Mouse (Mus musculus): ENCODE results near the gene Tmem119. TPM values are rescaled to one million over a fixed set of nuclear protein-coding genes. Genes with fewer than 3 reads are reported as not detected.
"Not testable (repeated sequence)": the region's sequence is repeated elsewhere in the genome, so short reads cannot be mapped to it uniquely, and the experiment has no call there.

The Tmem119 gene
- polyA plus RNA-seq, 1 experiment from 2014 or later, result 28.8 TPM

DNA sequence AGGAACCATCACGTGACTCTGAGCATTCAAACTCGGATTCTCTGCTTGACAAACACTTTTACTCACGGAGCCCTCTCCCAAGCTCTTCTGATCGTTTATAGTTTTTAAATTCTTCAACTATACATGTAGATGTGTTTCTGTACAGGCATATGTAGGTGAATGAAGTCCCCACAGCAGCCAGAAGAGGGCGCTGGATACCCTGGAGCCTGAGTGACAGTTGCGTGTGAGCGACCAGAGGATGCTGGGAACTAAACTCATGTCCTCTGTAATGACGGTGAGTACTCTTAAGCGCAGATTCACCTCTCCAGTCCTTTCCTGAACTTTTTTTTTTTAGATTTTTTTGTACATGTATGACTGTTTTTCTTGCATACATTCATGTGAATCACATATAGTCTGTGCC lies 13.3 kb upstream of the Tmem119 start:
- Histone ChIP-seq H3K4me3 (no peak overlapping the region), H3K27me3 (ENCODE audit: poor library complexity, severe bottlenecking) (peaks cover 13% of the 10 kb centered on the region), H3K36me3 (replicated peaks) (no peaks in the 10 kb centered on the region), H3K4me1 (peaks cover 28% of the 10 kb centered on the region), H3K27ac (no peak overlapping the region), H3K9me3 (peaks cover 13% of the 10 kb centered on the region; the same call in 1 of the 2 replicates)
- 25% methylated on average over 9 of the region's 9 CpGs for WGBS
- DNase-seq (ENCODE audit: extremely low spot score, low spot score), result no peak

DNA sequence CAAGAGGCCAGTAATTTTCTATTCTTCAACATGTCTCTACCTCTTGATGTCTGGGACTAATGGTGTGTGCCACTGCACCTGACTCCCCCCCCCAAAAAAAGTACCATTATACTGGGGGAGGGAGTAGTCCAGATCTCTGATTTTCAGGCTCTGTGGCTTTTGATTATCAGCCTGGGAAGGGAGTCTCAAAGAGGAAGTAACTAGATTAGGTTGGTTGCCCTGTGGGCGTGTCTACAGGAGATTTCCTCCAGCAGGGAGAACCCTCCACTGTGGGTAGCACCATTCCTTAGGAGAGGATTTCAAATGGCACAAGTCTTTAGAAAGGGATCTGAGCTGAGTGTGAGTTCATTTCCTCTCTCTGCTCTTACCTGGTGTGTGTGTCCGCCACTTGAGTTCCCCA lies 12.3 kb upstream of the Tmem119 start:
- peaks cover 31% of the 10 kb centered on the region for H3K4me1 ChIP-seq
- no peak overlapping the region for H3K4me3 ChIP-seq
- no peak overlapping the region for H3K27ac ChIP-seq
- H3K36me3 ChIP-seq (replicated peaks), result no peaks in the 10 kb centered on the region
- peaks cover 13% of the 10 kb centered on the region for H3K27me3 ChIP-seq (ENCODE audit: poor library complexity, severe bottlenecking)
- peaks cover 13% of the 10 kb centered on the region; the same call in 1 of the 2 replicates for H3K9me3 ChIP-seq
- DNase-seq (ENCODE audit: extremely low spot score, low spot score), result no peak
- WGBS, result 96% methylated on average over 2 of the region's 2 CpGs

DNA sequence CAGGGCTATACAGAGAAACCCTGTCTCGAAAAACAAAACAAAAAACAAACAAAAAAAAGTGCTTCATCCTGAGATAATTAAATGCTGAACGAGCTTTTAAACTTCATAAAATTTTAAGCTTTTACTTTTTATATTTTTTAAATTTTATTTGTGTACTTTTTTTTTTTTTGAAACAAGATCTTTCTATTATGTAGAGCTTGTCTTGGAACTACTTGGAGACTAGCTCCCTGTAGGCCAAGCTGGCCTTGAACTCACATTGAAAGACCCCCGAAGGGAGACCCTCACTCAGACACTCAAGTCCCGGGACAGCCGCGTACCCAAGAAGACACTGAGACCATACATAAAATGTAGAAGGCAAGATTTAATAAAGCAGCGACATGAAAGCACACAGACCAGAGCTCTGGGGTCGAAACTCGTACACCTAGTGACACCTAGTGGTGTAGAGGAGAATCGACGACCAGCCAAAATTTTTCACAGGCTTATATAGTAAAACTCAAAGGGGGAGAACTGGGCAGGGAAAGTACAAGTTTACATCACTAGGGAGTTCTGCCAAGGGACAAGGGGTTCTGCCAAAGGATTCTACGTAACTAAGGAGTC lies 11.6 kb upstream of the Tmem119 start:
- not testable (repeated sequence) for H3K27ac ChIP-seq; H3K36me3 ChIP-seq (replicated peaks); H3K4me3 ChIP-seq; DNase-seq (ENCODE audit: extremely low spot score, low spot score)
- Histone ChIP-seq H3K4me1 (peaks cover 38% of the 10 kb centered on the region), H3K27me3 (ENCODE audit: poor library complexity, severe bottlenecking) (peaks cover 13% of the 10 kb centered on the region), H3K9me3 (peaks cover 13% of the 10 kb centered on the region; the same call in 1 of the 2 replicates)
- WGBS, result 25% methylated on average over 11 of the region's 12 CpGs

DNA sequence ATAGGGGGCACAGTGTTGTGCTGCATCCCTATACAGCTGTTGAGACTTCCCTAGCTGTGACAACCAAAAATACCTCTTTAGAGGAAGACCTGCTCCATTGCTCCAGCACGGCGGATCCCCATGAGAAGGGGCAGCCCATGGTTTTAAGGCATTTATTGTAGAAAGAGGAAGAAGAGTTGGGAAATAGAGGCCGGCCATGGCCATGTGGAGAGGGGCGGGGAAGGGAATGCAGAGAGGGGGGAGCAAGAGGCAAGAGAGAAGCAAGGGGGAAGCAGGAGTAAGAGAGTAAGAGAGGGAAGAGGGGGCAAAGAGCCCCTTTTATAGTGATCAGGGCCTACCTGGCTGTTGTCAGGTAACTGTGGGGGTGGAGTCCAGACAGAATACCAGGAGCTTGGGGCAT lies 9.8 kb upstream of the Tmem119 start:
- Histone ChIP-seq H3K36me3 (replicated peaks) (no peaks in the 10 kb centered on the region), H3K4me1 (peaks cover 36% of the 10 kb centered on the region), H3K9me3 (peaks cover 13% of the 10 kb centered on the region; the same call in 1 of the 2 replicates), H3K27ac (no peak overlapping the region), H3K4me3 (no peak overlapping the region), H3K27me3 (ENCODE audit: poor library complexity, severe bottlenecking) (peaks cover 12% of the 10 kb centered on the region)
- DNase-seq (ENCODE audit: extremely low spot score, low spot score), result no peak
- WGBS, result 92% methylated on average over 4 of the region's 4 CpGs

DNA sequence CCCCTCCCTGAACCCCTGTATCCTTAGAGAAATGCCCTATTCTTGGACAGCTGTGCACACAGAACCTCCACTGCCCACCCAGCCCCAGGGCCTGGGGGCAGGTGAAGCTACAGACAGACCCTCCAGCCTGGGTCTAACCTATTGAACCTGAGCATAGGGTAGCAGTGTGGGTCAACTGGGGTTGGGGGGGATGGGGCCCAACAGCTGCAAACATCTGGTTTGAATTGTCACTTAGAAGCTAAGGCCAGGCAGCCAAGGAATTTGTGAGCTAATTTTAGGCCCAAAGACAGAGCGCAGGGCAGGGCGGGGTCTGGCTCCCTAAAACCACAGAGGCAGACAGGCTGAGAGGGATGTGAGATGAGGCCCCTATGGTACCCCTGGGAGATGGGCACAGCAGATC lies 7.9 kb upstream of the Tmem119 start:
- 64% methylated on average over 2 of the region's 2 CpGs for WGBS
- Histone ChIP-seq H3K4me1 (peaks cover 37% of the 10 kb centered on the region), H3K36me3 (replicated peaks) (no peaks in the 10 kb centered on the region), H3K27ac (peak overlapping the region; percentile 60), H3K9me3 (peaks cover 13% of the 10 kb centered on the region; the same call in 1 of the 2 replicates), H3K27me3 (ENCODE audit: poor library complexity, severe bottlenecking) (no peaks in the 10 kb centered on the region), H3K4me3 (no peak overlapping the region)
- no peak for DNase-seq (ENCODE audit: extremely low spot score, low spot score)

DNA sequence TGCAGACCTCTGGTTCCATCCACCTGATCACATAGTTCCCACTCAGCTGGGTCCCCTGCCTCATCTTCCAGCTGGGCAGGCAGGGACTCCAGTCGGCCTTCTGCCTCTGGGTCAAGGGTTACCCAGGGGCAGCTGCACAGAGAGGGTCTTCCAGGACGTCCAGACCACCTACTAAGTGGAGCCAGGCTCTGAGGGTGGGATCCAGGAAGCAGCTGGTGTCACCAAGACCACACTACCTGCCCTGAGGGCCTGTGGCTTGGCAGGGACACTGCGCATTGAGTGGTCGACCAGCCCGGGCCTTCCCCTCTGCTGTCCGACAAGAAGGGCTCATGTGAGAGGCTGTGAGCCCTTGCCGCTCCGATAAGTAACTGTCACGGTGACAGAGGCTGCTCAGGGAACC lies 7.4 kb upstream of the Tmem119 start:
- Histone ChIP-seq H3K27me3 (ENCODE audit: poor library complexity, severe bottlenecking) (no peaks in the 10 kb centered on the region), H3K36me3 (replicated peaks) (no peaks in the 10 kb centered on the region), H3K4me3 (no peak overlapping the region), H3K27ac (peak overlapping the region; percentile 60), H3K4me1 (peaks cover 37% of the 10 kb centered on the region), H3K9me3 (peaks cover 13% of the 10 kb centered on the region; the same call in 1 of the 2 replicates)
- WGBS, result 51% methylated on average over 9 of the region's 9 CpGs
- no peak for DNase-seq (ENCODE audit: extremely low spot score, low spot score)

DNA sequence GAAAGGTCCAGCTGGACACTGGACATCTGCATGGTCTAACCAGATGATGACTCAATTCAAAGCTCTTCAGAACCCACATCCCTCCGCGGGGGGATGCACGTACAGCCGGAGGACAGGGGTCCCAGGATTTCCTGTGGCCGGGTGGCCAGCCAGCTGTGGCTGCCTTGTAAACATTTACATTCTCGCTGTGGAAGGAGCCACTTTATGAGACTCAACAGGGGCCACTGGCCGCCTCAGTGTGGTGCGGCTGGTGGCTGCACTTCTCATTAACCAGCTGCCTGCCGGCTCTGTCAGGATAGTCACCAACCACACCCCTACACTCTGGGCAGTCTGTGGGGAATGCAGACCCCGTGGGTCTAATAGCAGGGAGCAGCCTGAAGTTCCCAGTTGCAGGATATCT lies 6.1 kb upstream of the Tmem119 start:
- 49% methylated on average over 10 of the region's 10 CpGs for WGBS
- Histone ChIP-seq H3K4me1 (peaks cover 37% of the 10 kb centered on the region), H3K27ac (no peak overlapping the region), H3K9me3 (peaks cover 10% of the 10 kb centered on the region; the same call in 1 of the 2 replicates), H3K4me3 (no peak overlapping the region), H3K36me3 (replicated peaks) (no peaks in the 10 kb centered on the region), H3K27me3 (ENCODE audit: poor library complexity, severe bottlenecking) (no peaks in the 10 kb centered on the region)
- no peak for DNase-seq (ENCODE audit: extremely low spot score, low spot score)

DNA sequence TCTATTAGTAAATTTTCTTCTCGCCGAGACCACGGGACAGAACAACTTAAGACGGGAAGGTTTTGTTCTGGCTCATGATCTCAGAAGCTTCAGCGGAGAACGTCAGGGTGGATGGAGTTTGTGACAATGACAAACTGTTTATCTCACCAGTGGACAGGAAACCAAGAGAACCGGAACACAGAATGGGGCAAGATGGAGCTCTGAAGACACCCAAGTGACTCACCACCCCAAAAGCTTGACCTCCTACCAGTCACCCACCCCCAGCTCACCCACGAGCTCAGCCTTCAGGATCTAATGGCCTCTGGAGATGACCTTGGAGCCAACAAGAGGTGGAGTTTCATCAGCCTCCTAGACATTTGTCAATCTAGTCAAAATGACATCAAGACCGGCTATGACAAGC lies 5.0 kb upstream of the Tmem119 start:
- no peak overlapping the region for H3K4me3 ChIP-seq
- H3K27ac ChIP-seq, result no peak overlapping the region
- peaks cover 2% of the 10 kb centered on the region; the same call in 1 of the 2 replicates for H3K9me3 ChIP-seq
- H3K27me3 ChIP-seq (ENCODE audit: poor library complexity, severe bottlenecking), result peaks cover under 1% of the 10 kb centered on the region; the same call in 1 of the 2 replicates
- no peak for DNase-seq (ENCODE audit: extremely low spot score, low spot score)
- peaks cover 42% of the 10 kb centered on the region for H3K4me1 ChIP-seq
- H3K36me3 ChIP-seq (replicated peaks), result no peaks in the 10 kb centered on the region
- WGBS, result 90% methylated on average over 9 of the region's 9 CpGs

DNA sequence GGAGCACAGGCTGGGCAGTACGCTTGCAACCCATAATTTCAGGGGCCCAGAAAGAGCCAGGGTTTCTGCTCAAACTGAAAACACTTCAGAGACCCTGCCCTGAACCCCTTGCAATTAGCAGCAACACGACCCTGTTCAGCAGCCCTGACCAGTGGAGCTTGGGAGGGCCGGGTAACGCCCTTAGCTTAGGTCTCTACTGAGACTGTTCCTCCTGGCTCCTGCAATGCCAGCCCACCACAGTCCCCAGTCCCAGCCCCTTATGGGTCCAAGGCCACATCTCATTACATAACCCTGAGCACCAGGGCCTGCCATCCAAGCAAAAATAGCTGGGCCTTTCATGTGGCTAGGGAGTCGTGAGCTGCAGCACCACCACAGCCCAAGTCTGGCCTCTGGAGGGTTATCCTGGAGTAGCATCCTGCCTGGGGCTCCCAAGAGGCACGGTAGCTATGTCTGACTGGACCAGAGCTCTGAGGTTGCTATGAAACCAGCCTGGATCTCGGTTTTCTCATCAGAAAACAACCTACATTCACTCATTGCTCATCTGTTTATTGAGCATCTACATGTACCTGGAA lies 4.2 kb upstream of the Tmem119 start:
- peaks cover 9% of the 10 kb centered on the region for H3K27me3 ChIP-seq (ENCODE audit: poor library complexity, severe bottlenecking)
- no peak for DNase-seq (ENCODE audit: extremely low spot score, low spot score)
- 59% methylated on average over 7 of the region's 7 CpGs for WGBS
- H3K27ac ChIP-seq, result 0 out of 2 replicates have a peak overlapping the region, but pooled peaks have one; percentile 2
- H3K4me1 ChIP-seq, result peaks cover 51% of the 10 kb centered on the region
- no peaks in the 10 kb centered on the region for H3K9me3 ChIP-seq
- H3K36me3 ChIP-seq (replicated peaks), result no peaks in the 10 kb centered on the region
- no peak overlapping the region for H3K4me3 ChIP-seq

DNA sequence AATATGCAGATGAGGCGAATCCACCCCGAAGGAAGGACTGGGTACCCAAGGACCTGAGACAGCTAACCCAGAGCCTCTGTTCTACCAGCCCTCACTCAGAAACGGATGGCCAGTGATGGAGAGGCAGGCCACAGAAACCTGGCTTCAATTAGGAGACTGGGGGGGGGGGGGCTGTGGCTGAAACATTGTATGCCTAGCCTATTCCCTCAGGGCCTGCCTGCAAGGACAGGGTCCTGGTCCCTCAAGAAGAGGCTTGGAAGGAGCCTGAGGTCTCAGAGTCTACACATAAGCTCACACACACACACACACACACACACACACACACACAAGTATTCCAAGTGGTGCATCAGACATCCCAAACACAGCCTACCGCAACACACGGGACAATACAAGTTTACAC lies 625 bp downstream of the Tmem119 start:
- H3K27ac ChIP-seq, result peak overlapping the region; percentile 80
- H3K9me3 ChIP-seq, result no peaks in the 10 kb centered on the region
- H3K27me3 ChIP-seq (ENCODE audit: poor library complexity, severe bottlenecking), result peaks cover 56% of the 10 kb centered on the region
- H3K36me3 ChIP-seq (replicated peaks), result no peaks in the 10 kb centered on the region; the same call in 1 of the 2 replicates
- H3K4me3 ChIP-seq, result peak overlapping the region; percentile 36
- peak; percentile 41 for DNase-seq (ENCODE audit: extremely low spot score, low spot score)
- WGBS, result 45% methylated on average over 5 of the region's 5 CpGs
- peaks cover 70% of the 10 kb centered on the region for H3K4me1 ChIP-seq

DNA sequence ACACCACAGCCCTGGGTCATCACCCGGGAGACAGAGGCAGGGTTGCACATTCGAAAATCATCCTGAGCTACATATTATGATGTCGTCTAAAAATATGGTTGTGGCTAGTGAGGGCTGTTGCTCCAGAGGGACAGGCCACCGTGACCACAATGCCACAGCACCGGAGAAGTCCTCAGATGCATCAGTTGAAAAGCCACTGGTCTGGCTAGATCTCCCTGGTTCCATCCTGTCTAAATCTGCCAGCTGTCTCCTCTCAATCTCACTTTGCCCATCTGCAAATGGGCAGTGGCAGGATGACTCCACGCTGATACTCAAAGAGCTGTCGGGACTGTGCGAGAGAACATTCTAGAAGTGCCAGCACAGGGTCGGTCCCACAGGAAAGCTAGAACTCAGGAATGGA lies 1.8 kb downstream of the Tmem119 start:
- Histone ChIP-seq H3K36me3 (replicated peaks) (peaks cover 2% of the 10 kb centered on the region; the same call in 1 of the 2 replicates), H3K27ac (peak overlapping the region; percentile 80), H3K4me1 (peaks cover 69% of the 10 kb centered on the region), H3K9me3 (no peaks in the 10 kb centered on the region), H3K4me3 (peak overlapping the region; percentile 36; the same call in 1 of the 2 replicates), H3K27me3 (ENCODE audit: poor library complexity, severe bottlenecking) (peaks cover 60% of the 10 kb centered on the region)
- no peak for DNase-seq (ENCODE audit: extremely low spot score, low spot score)
- 80% methylated on average over 9 of the region's 9 CpGs for WGBS

DNA sequence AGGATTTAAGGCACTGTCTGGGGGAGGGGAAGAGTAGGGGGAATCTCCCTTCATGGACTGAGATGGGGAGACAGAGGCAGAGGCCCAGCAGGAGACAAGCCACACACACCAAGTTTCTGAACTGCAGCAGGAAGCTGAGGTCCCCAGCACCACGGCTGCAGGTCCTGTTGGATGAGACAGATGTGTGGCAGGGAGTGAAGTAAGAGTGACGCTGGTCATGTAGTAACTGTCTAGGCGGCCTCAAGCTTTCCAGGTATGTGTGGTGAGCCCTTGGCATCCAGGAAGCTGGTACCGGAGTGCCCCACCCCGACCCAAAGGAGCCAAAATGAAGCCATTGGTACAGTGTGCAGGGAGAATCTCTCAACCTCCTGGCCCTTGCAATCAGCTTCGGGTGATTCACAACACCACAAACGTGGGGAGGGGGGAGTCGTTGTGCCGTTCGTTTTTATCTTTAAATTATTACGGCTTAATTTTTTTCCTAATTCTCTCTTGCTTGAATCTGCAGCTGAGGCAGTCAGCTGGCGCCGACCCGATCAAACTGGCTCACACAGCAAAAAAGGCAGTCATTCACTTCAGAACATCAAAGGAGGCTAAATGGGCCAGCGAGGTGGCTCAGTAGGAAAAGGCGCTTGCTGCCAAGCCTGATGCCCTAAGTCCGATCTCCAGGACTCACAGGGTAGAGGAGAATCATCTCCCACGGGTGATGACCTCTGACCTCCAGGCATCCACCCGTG lies 3.0 kb downstream of the Tmem119 start:
- WGBS, result 12% methylated on average over 19 of the region's 19 CpGs
- H3K27me3 ChIP-seq (ENCODE audit: poor library complexity, severe bottlenecking), result peaks cover 60% of the 10 kb centered on the region
- H3K36me3 ChIP-seq (replicated peaks), result peaks cover 2% of the 10 kb centered on the region; the same call in 1 of the 2 replicates
- H3K4me1 ChIP-seq, result peaks cover 68% of the 10 kb centered on the region
- no peak for DNase-seq (ENCODE audit: extremely low spot score, low spot score)
- H3K9me3 ChIP-seq, result no peaks in the 10 kb centered on the region
- H3K27ac ChIP-seq, result peak overlapping the region; percentile 78
- H3K4me3 ChIP-seq, result peak overlapping the region; percentile 36
